Mouse (Mus musculus) T-helper 2 cell (primary cell): ENCODE data around the gene Ccl9.

ENCODE experiments used
- in situ Hi-C: fragments of 300-600 bp; cut with MboI, MseI; formaldehyde crosslinking; loops from one replicate; pipeline ENCODE4 v1.15.1; 2025; ENCODE audit warnings: high pct_unique_total_duplicates

Gene Ccl9

DNA sequence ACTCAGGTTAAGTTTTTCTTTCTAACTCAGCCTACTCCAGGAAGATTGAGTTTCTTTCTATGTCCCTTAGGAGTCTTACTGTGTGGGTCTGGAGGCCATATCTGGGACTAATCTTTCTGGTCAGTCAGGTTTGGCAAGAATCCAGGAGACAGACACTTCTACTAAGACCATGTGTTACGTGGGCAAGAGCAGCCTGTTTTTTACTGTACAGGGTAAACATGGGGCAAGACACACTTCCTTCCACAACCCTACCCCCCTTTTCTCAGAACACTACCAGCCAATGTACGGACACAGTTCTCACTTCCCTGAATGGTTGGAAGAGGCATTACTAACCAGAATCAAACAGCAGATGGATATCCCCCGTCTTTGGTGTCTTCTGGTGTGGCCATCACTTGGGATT is 34.2 kb downstream of the Ccl9 start:
- in situ Hi-C loops: no loop called here

DNA sequence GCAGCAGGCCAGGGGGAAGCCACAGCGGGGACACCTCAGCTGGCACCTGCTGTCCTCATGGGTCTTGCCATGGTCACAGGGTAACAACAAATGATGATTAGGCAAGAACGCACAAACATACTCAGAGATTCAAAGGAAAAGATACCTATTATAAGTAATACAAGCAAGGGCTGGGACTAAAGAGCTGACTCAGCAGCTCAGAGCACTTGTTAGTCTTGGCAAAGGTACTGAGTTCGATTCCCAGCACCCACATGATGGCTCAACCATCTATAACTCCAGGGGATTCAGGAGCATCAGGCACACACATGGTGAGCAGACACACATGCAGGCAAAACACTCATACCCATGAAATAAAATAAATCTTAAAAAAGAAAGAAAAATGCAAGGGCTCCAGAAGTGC is 37.0 kb downstream of the Ccl9 start:
- in situ Hi-C loops: no loop called here

DNA sequence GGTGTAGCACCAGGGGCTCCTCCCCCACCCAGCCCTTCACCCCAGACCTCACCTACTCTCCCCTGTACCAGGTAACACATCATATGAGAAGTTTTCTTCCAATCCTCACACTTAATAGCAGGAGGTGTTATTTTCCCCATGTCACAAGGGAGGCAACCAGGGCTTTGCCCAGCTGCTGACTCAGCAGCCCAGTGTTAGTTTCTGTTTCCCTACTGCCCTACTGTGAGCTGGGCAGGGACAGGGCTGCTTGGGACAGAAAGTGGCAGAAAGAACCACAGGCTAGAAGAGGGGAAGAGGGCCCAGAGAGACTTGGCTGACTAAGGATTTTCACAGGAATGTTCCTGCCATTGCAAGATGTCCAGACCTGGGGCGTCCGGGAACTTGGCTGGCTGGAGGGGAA is 37.5 kb downstream of the Ccl9 start:
- in situ Hi-C loops: no loop called here

DNA sequence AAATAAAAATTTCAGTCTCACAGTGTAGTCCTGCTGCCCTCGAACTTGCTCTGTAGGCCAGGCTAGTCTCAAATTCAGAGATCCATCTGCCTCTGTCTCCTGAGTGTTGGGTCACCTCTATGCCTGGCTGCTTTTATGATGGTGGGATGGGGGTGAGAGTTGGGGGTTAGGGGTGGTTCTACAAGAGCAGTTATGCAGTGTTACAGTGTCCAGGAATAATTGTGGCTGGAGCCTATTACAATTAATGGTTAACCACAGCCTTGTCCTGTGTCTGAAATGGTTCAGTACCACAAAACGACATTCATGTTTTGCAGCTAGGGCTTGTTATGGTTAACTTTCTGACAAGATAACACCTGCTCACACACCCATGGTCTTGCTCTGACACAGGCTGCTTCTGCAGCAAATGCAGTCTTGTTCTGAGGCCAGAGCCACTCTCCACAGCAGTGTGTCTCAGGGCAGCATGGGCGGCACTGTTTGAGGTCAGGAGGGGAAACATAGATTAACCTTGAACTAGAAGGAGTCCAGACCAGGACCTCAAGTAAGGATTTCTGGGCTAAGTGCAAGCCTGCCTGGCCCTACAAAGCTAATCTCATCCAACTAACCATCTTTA is 39.6 kb downstream of the Ccl9 start:
- in situ Hi-C loops: no loop called here

DNA sequence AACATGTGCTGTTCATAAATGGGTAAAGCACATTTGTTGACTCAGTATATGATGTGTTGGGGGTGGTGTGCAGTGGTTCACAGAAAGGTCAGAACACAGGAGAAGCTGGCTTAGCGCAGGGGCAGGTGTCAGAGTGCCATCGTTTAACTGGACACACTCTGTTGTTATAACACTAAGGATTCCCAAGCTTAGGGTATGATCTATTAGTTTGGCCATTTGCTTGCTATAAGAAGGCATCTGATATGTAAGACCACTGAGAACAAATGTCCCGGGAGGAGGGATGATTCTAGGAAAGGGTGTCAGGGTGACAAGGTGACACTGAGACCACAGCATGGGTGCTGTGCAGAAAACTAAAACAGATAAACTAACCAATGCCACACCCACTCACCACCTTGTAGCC is 41.6 kb downstream of the Ccl9 start:
- in situ Hi-C loops: no loop called here

GRCm38 (mm10) chr11:83534609-83535423 is 43.6 kb downstream of the Ccl9 start:
- in situ Hi-C loops: no loop called here

DNA sequence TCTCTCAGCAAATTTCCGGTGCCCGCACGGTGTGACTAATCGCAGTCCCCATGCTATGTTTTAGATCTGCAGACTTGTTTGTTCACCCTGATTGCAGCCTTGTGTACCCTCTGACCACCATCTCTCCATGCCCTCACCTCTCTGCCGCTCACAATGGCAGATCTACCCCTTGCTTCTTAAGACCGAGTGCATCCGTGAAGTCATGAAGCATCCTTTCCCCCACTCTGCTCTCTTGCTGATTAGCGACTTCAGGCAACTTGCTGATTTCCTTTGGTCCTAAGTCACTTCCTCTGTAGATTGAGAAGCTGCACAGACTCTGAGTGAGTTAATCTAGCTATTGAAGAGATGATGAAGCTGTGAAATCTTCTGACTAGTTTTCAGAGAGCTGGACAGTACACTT is 44.3 kb downstream of the Ccl9 start:
- in situ Hi-C loops: no loop called here

DNA sequence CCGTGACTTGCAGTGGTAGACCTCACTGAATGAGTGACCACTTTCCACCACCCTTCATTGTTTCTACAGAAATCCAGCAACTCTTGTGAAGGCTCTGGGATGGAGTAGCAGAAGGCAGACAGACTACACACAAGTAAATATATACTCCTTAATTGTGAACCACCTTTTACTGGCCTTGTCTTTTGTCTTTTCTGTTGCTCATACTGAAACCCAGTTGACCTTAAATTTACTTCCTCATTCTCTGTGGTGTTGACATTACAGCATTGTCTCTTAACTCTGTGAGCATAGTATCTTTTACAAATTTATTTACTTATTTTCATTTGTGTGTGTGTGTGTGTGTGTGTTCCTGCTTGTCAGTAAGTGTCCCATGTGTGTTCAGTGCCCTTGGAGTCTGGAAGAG is 45.2 kb downstream of the Ccl9 start:
- in situ Hi-C loops: no loop called here

- in situ Hi-C loops: no loop called here
Observed at GRCm38 (mm10) chr11:83530360-83530759, 48.1 kb downstream of the Ccl9 start, which contains the start of gene Ccl5. Gene Ccl5, minus strand, starts transcription at chr11:83530518.

- in situ Hi-C loops: no loop called here
Observed at GRCm38 (mm10) chr11:83529024-83529423, 49.4 kb downstream of the Ccl9 start.
